Mouse (Mus musculus) left cerebral cortex, adult 18-20 months (tissue): ENCODE measurements at regions not wholly inside any gene's neighbourhood (a gene's known extent, or its start where the extent isn't known, plus 50 kb on each side); places are given as distances from the start of the nearest gene placed in this dataset.

Experiments used
- DNase-seq, 2 experiments: peaks; one replicate each; pipeline ENCODE4 v3.0.0; 2021 to 2022; ENCODE audit warnings: low spot score in 2 of 2, mixed read lengths in 1 of 2

DNA sequence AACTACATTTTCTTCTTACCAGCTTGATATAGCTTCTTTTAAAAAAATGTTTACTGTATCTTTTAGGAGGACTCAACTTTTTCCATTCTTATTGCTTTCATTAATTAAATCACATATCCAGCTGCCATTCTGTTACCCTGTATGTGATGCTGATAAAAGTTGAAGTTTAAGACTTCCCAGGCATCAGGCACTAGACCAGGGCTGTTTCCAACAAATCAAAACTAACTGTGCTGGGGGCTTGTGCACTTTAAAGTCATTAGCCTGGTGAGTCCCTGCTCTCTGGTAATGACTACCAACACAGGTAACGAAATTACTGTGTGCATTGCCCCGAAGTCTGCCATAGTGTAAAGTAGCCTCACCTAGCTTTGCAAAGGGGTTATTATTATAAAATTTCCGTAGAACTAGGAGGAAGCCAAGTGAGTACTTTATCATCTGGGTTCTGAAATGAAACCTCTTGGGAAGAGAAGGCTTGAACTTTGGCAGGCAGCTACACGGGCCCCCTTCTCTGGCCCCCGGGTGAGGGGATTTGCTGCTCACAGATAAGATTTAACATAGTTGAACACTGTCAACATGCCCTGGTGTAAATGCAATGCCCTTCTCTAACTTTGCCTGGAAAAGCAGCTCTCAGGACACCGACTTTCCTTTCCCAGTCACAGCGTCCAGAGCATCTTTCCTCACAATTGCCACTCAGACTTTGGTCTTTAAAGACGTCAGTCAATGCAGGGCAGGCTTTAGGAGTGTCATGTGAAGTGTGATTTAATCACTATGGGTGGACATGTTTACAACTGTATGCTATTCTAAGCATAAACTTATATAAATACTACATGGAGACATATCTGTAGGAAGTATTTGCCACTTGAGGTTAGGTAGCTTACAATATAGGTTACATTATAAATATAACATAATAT is 122.1 kb upstream of the Tab2 start:
- DNase-seq, result no peak

GRCm38 (mm10) chr10:8072463-8072862 is 116.4 kb upstream of the Tab2 start:
- no peak for DNase-seq

DNA sequence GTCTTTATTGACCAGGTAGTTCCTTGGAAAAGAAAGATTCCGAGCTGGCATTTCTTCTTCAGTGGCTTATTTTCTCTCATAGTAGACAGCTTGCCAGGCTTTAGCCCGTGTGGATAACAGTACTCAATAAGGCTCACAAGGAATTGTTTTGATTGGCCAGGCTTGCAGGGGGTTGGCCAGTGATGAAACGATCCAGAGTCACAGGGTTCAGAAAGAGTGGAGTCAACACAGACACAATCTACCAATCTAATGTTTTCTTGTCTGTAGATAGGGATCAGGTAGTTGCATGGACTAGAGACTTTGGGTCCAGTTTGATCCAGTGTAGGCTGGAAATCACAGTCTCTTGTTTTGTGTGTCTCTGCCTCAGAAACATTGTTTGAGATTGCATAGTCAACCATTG is 115.8 kb upstream of the Tab2 start:
- no peak for DNase-seq

DNA sequence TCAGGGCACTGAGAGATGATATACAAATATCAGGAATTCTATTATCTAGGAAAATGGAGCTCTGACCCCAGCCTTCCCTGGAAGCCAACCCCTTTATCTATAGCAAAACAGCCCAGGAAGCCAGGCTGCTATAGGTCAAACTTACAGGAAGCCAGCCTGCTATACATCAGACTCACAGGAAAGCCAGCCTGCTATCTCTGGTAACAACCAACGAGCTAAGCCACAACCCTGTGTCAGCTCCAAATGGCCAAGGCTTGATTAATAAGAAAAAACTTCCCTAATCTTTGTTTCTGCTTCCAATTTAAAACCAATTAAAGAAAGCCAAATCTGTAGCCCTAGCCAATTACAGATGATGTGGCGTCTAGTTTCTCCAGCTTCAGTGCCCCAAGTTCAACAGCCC is 114.4 kb upstream of the Tab2 start:
- no peak for DNase-seq

DNA sequence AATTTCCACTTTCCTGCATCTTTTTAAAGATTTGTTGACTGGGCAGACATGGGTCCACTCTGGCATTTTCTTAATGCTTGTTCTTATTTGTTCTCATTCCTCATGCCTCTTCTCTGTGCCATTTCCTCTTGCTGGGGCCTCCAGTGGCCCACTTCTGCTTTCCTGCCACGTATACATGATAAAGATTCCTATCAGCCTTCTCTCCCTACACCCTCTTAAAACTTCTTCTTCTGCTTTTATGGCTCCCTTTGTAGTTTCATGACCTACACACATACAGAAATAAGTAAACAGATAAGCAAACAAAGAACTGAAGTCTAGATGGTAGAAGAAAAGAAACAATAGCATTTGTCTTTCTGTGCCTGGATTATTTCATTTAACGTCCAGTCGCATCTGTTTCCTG is 110.9 kb upstream of the Tab2 start:
- no peak for DNase-seq

DNA sequence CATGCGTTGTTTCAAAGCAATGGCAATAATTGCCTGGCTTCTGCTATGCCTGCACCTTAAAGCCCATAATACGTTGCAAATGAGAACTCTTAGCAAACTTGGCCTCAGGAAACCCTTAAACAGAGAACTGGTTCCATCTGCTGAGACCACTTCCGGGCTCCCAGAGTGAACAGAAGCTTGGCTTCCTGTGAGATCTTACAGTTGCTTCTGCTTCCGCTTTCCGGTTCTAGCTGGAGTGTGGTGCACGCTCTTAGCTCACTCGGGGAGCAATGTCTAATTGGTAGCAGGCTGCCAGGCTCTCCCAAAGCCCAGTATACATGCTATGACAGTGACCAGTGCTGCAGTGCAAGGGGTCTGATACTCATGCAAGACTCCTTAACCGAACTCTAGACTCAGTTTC is 109.7 kb upstream of the Tab2 start:
- DNase-seq, result no peak

DNA sequence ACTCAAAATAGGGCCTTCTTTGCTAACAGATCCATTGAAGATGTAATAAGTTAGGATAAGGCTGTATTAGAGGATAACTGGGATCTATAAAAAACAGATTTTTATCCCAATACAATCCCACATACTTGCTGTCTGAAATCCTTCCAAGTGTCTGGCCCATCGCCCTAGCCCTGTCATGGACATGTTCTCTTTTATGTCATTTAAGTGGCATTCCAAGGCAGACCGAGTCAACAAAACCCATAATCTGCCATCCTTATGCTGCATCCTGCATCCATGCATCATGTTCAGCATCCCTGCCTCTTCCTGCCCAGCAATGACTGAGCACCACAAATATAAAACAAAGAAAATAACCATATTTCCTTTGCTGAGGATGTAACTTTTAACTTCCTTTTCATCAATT is 108.3 kb upstream of the Tab2 start:
- DNase-seq, result no peak

DNA sequence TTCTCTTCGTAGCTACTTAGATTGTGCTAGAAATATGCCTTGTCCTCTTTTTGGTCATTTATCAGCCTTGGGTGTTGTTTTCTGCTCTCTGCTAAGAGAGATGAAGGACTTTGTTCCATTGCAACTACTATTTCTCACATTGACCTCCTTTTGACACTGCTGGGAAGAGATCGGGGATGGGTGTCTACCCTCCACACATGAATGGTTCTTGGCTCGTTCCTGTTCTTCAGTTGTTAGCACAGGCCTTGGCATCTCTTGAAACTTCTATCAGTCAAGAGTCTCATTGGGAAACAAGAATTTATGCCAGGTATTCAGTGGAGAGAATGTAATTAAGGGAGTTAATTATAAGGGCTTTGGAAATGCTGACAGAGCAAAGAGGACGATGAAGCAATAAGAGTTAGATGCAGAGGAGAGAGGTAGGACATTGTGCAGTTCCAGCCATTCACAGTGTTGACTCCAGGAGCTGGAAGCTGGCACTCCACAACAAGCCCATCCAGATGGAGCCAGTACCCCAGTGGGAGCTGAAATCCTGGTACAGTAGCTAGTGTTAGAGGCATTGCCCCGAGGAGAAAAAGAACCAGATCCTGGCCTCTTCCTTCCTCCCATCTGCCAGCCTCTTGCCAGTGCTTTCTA is 107.5 kb upstream of the Tab2 start:
- no peak for DNase-seq

GRCm38 (mm10) chr10:8060987-8061386 is 105.0 kb upstream of the Tab2 start:
- no peak for DNase-seq

DNA sequence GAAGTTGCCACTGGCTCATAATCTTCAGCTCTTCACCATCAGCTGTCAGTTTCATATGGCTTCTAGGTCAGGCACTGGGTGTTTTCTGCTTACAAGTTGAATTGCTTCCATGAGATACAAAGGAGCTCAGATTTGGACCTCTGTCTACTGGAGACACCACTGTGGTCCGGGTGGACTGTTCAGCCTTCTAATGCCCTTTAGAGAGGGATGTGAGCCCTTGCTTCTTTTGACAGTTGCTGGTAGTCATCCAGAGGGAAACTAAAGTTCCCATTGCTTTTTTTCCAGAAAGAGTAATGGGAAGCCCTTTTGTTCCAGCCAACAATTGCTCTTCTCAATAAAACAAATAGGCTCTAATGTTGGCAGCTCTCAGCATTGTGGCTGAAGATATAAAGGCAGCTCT is 103.7 kb upstream of the Tab2 start:
- no peak for DNase-seq

GRCm38 (mm10) chr10:8057855-8058254 is 101.8 kb upstream of the Tab2 start:
- no peak for DNase-seq

DNA sequence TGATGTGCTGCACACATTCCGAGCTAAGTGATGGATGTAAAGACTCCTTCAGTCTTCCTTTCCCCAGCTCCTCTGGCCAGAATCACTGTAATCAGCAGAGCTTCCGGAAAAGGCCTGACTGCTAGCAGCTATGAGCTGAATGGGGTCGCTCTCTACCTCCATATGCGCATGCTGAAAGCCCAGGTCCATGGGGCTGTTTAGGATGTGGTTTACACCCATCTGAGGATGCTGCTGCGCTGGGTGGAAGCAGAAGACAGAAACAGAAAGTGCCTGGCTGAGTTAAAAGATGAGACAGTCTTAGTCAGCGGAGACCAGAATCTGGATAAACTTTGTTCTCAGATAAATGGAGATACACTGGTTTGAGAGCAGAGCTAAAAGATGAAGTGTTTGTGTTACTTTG is 99.3 kb upstream of the Tab2 start:
- DNase-seq, result no peak

DNA sequence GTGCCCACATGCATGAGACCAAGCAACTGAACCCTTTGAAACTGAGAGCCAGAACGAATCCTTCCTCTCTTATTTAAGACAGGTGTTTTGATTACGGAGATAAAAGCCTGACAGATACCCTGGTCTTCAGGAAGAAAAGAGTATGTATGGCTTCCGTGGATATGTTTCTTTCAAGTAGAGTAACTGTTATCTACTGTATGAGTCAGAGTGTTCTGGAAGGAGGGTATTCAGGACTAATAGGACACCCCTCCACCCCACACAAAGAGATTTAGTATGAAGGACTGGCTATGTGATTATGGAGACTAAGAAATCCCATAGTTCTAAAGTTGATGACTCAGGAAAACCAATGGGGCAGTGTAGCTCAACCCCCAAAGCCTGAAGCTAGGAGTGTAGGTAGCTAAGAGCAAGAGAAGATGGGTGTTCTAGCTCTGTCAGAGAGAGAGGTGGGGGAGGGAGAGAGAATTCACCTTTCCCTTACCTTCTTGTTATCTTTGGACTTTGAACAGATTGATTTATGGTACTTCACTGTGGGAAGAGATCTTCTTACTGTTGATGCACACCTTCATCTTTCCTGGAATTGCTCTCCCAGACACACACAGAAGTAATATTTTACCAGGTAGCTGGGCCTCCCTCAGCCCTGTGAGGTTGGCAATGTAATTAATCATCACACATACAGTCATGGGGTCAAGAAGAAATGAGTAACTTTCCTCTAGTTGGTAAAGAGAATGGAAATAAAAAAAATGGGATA is 87.6 kb upstream of the Tab2 start:
- no peak for DNase-seq

- DNase-seq, result no peak
Observed at GRCm38 (mm10) chr10:8042306-8042705, 86.3 kb upstream of the Tab2 start.

DNA sequence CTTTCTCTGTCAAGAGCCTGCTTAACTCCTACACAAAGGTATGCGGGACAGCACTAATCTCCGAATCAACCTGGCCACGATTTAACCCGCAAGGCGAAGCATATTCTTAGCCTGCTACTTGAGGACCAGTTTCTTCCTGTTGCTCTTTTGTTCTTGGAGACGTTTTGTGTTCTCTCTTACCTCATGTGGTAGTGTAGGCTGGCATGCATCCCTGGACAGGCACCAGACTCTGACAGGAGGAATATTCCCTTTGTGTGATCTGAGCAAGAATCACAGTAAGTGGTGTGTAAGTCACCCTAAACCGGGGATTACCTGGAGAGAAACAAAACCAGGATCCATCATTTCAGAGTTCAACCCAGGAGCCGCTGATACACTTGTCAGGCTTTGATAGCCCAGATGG is 85.8 kb upstream of the Tab2 start:
- DNase-seq, result no peak

DNA sequence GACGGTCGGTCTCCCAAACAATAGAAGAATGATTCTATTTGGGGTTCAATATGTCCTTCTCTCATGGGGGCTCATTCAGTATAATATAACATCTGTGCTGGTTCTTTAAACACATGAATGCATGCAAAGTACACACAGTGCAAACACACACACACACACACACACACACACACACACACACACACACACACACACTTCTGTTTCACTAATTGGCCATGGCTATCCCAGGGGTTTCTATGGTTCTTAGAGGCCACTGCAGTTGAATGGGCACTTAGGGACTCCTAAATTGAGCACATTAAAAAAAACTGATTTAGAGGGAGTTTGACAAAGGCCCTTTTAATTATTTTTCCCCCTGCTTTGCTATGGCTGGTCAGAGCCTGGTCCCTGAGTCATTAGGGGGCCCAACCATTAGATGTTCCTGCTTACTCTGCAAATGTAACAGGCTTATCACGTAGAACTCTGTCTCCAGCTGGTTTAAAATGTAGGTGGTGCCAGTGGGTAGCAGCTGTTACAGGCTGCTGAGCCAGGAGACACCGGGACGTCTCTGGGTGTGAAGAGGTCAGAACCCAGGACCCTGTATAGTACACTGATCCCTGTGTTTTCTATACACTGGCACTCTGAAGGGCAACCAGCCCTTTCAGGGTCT is 82.1 kb upstream of the Tab2 start:
- DNase-seq, result no peak

- no peak for DNase-seq
Observed at GRCm38 (mm10) chr10:8036293-8036692, 80.3 kb upstream of the Tab2 start.

- DNase-seq, result no peak
Observed at GRCm38 (mm10) chr10:8035310-8035709, 79.3 kb upstream of the Tab2 start.

- no peak for DNase-seq
Observed at GRCm38 (mm10) chr10:8032203-8032602, 76.2 kb upstream of the Tab2 start.

GRCm38 (mm10) chr10:8028840-8029239 is 72.8 kb upstream of the Tab2 start:
- no peak for DNase-seq

GRCm38 (mm10) chr10:8027023-8027422 is 71.0 kb upstream of the Tab2 start:
- no peak for DNase-seq

- no peak for DNase-seq
Observed at GRCm38 (mm10) chr10:8023741-8024140, 67.7 kb upstream of the Tab2 start.
